Mouse (Mus musculus) neural tube, embryonic 14.5 days (tissue): ENCODE measurements around the gene Slc16a13. TPM values are rescaled to one million over a fixed set of nuclear protein-coding genes. Genes with fewer than 3 reads are reported as not detected.
A peak's percentile ranks its signal among the peaks of the same experiment; 100 is the strongest.

ENCODE experiments used
- ATAC-seq: fragments of 200-750 bp; cut with Nextera tagmentation; 2 replicates; pipeline ENCODE4 v1.8.0; 2017; ENCODE audit warnings: low read depth, mild to moderate bottlenecking, moderate TSS enrichment, moderate library complexity
- H3K27ac ChIP-seq: fragments of 300-500 bp; sonication (generic); 2 replicates; pipeline ENCODE4 v1.5.1; 2014; ENCODE audit warnings: low read depth, mild to moderate bottlenecking, control low read depth, low read length, moderate library complexity, mixed read lengths
- H3K27me3 ChIP-seq: fragments of 300-500 bp; sonication (generic); 2 replicates; pipeline ENCODE4 v1.6.1; 2014; ENCODE audit warnings: low read length; ENCODE audit not compliant: control insufficient read depth, insufficient read depth
- H3K36me3 ChIP-seq: fragments of 300-500 bp; sonication (generic); 2 replicates; pipeline ENCODE4 v1.6.1; 2014; ENCODE audit warnings: low read length, mixed read lengths; ENCODE audit not compliant: control insufficient read depth, insufficient read depth
- H3K4me1 ChIP-seq: fragments of 300-500 bp; sonication (generic); 2 replicates; pipeline ENCODE4 v1.6.1; 2014; ENCODE audit warnings: low read length; ENCODE audit not compliant: control insufficient read depth, insufficient read depth
- H3K4me2 ChIP-seq: fragments of 300-500 bp; sonication (generic); 2 replicates; pipeline ENCODE4 v1.6.1; 2014; ENCODE audit warnings: mild to moderate bottlenecking, low read depth, low read length, control low read depth
- H3K4me3 ChIP-seq: fragments of 300-500 bp; sonication (generic); 2 replicates; pipeline ENCODE4 v1.5.1; 2014; ENCODE audit warnings: low read depth, low read length, control low read depth, mixed read lengths
- H3K9ac ChIP-seq: fragments of 300-500 bp; sonication (generic); replicated peaks from 2 replicates; pipeline ENCODE4 v1.6.1; 2014; ENCODE audit warnings: low read depth, mild to moderate bottlenecking, control low read depth, low read length, mixed read lengths
- H3K9me3 ChIP-seq: fragments of 300-500 bp; sonication (generic); 2 replicates; pipeline ENCODE4 v1.6.1; 2016; ENCODE audit warnings: low read length; ENCODE audit not compliant: control insufficient read depth
- WGBS: fragments of 180-500 bp; shearing (Covaris S2); extraction: QIAGEN DNeasy Blood & Tissue Kit; methylation state at CpG from one replicate; pipeline ENCODE4 v1.1.7; 2014; 5-methylcytosine and 5-hydroxymethylcytosine counted together
- polyA plus RNA-seq: library from polyadenylated mRNA; unstranded; fragments of >200 nt; fragmentation: Nextera tagmentation; extraction: Ambion mirVana; gene quantifications from 2 replicates; pipeline ENCODE4 v1.2.1, GENCODE M21; 2014

Slc16a13 gene
- polyA plus RNA-seq, 1 experiment from 2014 or later = 10.4 TPM

DNA sequence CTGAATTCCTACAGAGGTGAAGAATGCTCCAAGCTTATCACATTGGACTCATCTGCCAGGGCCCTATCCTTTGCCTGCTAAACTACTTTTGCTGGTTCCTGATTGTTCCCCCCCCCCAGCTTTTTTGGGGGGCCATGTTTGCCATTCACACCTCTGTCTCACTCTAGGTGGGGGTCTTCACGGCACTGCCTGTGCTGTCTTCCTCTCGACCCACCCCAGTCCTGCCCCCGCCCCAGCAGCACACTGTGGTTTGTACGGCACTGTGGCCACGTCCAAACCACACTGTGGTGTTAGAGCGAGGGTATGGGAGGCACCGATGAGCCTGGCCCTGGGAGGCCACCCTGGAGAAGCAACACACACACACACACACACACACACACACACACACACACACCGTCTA lies 13.6 kb upstream of the Slc16a13 start:
- H3K9ac ChIP-seq = no peak overlapping the region
- H3K27ac ChIP-seq = no peak overlapping the region
- ATAC-seq = no peak
- no peaks in the 10 kb centered on the region for H3K9me3 ChIP-seq
- peaks cover 2% of the 10 kb centered on the region; the same call in 1 of the 2 replicates for H3K27me3 ChIP-seq
- no peak overlapping the region for H3K4me3 ChIP-seq
- H3K36me3 ChIP-seq = peaks cover 11% of the 10 kb centered on the region; the same call in 1 of the 2 replicates
- 90% methylated on average over 7 of the region's 8 CpGs for WGBS
- peaks cover 21% of the 10 kb centered on the region for H3K4me1 ChIP-seq
- no peak overlapping the region for H3K4me2 ChIP-seq

DNA sequence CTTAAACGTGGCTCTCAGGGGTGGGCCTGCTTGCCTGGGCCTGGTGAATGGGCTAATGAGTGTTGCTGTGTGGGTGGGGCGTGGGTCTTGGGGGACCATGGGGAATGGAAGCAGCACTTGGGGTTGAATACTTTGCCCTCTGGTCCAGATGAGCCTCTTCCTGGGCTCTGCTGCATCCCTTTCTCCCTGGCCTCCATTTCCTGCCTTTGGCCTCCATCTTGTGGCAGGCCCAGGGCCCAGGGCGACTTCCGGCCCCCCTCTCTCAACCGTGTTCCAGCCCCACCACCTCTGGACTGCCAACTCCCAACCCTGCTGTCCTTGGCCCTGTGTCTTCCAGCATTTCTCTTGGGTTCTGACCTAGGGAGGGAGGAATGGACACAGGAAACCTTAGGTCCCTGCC lies 13.2 kb upstream of the Slc16a13 start:
- no peak overlapping the region for H3K27ac ChIP-seq
- peaks cover 11% of the 10 kb centered on the region; the same call in 1 of the 2 replicates for H3K36me3 ChIP-seq
- H3K27me3 ChIP-seq = peaks cover 4% of the 10 kb centered on the region
- H3K9ac ChIP-seq = no peak overlapping the region
- WGBS = 64% methylated on average over 5 of the region's 5 CpGs
- no peaks in the 10 kb centered on the region for H3K9me3 ChIP-seq
- no peak overlapping the region for H3K4me2 ChIP-seq
- no peak for ATAC-seq
- H3K4me1 ChIP-seq = peaks cover 20% of the 10 kb centered on the region
- H3K4me3 ChIP-seq = no peak overlapping the region

DNA sequence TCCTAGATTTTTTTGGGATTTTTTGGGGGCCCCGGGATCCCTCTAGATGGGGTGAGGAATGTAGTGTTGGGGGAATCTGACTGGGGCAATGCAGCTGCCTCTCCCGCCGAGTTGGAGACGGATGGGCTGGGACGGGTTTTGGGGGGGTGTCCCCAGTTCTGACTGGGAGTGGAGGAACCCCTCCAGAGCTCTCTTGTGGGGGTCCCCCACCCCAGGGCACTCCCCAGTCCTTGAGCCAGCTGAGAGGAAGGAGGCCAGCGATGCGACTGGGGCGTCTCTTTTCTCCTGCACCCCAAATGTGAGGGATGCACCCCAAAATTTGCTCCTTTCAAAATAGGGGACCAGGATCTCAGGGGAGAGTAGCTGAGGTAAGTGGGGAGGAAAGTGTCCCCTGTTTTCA lies 12.2 kb upstream of the Slc16a13 start:
- Histone ChIP-seq H3K4me3 (peak overlapping the region; percentile 23; the same call in 1 of the 2 replicates), H3K27ac (no peak overlapping the region), H3K4me2 (peak overlapping the region; percentile 37), H3K36me3 (peaks cover 11% of the 10 kb centered on the region; the same call in 1 of the 2 replicates), H3K27me3 (peaks cover 6% of the 10 kb centered on the region), H3K4me1 (peaks cover 12% of the 10 kb centered on the region), H3K9ac (peak overlapping the region; percentile 41), H3K9me3 (no peaks in the 10 kb centered on the region)
- whole genome bisulfite sequencing = 32% methylated on average over 8 of the region's 8 CpGs
- no peak for ATAC-seq

DNA sequence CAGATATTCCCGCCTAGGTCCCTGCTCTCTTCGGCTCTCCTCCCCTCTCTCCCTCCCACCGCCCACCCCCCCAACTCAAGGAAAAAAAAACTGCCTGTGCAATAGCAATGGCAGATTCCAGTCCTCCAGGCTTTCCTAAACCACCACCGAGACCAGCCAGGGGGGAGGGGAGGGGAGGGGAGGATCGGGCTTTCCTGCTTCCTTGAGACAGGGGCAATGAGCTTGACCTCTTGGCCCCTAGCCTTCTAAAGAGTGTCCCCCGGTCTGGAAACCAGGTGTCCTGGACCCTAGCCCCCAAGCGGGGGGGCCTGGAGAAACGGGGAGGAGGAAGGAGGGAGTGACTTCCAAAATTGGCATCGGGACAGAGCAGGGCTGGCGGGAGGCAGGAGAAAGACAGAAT lies 11.7 kb upstream of the Slc16a13 start:
- Histone ChIP-seq H3K9me3 (no peaks in the 10 kb centered on the region), H3K36me3 (peaks cover 11% of the 10 kb centered on the region; the same call in 1 of the 2 replicates), H3K27ac (no peak overlapping the region), H3K4me1 (peaks cover 12% of the 10 kb centered on the region), H3K27me3 (peaks cover 10% of the 10 kb centered on the region), H3K9ac (peak overlapping the region; percentile 41), H3K4me3 (peak overlapping the region; percentile 23), H3K4me2 (peak overlapping the region; percentile 37)
- 9% methylated on average over 8 of the region's 10 CpGs for WGBS
- ATAC-seq = no peak

DNA sequence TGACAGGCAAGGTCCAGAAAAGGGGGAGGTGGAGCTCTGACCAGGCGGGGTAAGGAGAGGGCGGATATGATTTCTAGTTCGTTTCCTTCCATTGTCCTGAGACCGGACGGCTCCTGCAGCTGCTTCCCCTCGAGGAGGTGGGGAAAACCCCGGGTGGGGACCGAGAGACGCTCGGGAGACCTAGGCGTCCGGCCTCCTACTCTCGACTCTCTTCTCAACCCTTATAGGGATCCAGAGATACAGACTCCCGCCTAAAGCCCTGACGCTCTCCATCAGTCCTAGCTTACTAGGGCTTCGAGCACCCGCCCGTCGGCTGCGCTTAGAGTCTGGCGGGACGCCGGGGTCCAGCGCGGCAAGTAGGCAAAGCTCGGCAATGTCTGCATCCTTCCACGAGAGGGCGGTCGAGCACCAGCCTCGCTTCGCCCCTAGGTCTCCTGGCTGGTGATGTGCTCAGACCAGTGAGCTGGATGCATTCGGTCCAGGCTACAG lies 9.4 kb upstream of the Slc16a13 start:
- H3K27me3 ChIP-seq = peaks cover 11% of the 10 kb centered on the region

DNA sequence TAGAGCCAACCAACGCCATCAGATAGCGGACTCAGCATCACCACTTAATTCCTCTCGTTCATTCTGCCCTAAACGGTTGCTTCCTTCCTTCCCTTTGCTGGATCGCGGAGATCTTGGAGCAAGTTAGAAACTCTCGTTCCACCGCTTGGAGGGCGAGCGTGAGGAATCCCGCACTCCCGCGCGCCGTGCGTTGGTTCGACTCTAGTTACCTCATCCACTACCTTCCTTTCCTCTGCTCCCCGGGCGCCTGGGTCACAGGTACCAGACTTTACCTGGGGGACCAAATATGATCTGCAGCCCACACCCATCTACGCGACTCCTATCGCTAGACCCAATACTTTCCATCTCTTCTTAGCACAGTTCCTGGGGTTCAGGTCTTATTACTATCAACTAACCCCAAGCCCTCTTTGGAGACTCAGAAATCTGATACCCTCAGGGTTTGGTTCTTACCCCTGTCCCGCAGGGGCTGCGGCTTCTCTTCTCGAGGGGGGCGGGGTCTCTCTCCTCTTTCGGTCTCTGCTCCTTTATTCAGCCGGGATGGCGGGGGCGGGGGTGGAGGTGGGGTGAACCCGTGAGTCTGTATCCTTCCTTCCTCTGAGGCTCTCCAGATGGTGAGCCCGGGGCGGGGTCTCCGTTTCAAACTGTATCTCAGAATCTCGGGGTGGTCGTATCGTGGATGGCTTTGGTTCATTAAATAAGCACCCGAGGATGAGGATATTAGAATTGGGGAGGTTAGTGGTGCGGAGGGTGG lies 8.6 kb upstream of the Slc16a13 start, which contains the start of gene Bcl6b:
Gene Bcl6b, minus strand, starts transcription at position 539 of the 751 bp plus-strand sequence.
- peak within 1 kb of the TSS; percentile 24 for H3K4me3 ChIP-seq
- H3K36me3 ChIP-seq = no peaks in the 10 kb centered on the region
- H3K9me3 ChIP-seq = no peaks in the 10 kb centered on the region
- 0 out of 2 replicates have a peak within 1 kb of the TSS, but pooled peaks have one; percentile 11 for H3K9ac ChIP-seq
- 0 out of 2 replicates have a peak within 1 kb of the TSS, but pooled peaks have one; percentile 28 for H3K27ac ChIP-seq
- peak within 1 kb of the TSS; percentile 46 for H3K4me2 ChIP-seq
- ATAC-seq = no peak
- peaks cover 11% of the 10 kb centered on the region for H3K27me3 ChIP-seq
- H3K4me1 ChIP-seq = peaks cover 3% of the 10 kb centered on the region
- WGBS = 1% methylated on average over 39 of the region's 39 CpGs

More for the DNA sequence above, 9.4 kb upstream of the Slc16a13 start:
- Histone ChIP-seq H3K9ac (no peak overlapping the region), H3K4me3 (no peak overlapping the region), H3K4me2 (peak overlapping the region; percentile 46), H3K36me3 (peaks cover 6% of the 10 kb centered on the region; the same call in 1 of the 2 replicates), H3K9me3 (no peaks in the 10 kb centered on the region), H3K4me1 (peaks cover 3% of the 10 kb centered on the region), H3K27ac (0 out of 2 replicates have a peak overlapping the region, but pooled peaks have one; percentile 28)
- ATAC-seq = peak; percentile 45; the same call in 1 of the 2 replicates
- WGBS = 0% methylated on average over 32 of the region's 32 CpGs

- peak overlapping the region; percentile 46 for H3K4me2 ChIP-seq
- ATAC-seq = peak; percentile 38; the same call in 1 of the 2 replicates
- H3K27ac ChIP-seq = no peak overlapping the region
- peaks cover 3% of the 10 kb centered on the region for H3K4me1 ChIP-seq
- no peaks in the 10 kb centered on the region for H3K9me3 ChIP-seq
- 1% methylated on average over 19 of the region's 19 CpGs for WGBS
- H3K36me3 ChIP-seq = no peaks in the 10 kb centered on the region
- H3K4me3 ChIP-seq = peak overlapping the region; percentile 24
- 0 out of 2 replicates have a peak overlapping the region, but pooled peaks have one; percentile 11 for H3K9ac ChIP-seq
- H3K27me3 ChIP-seq = peaks cover 11% of the 10 kb centered on the region
These were observed 8.0 kb upstream of the Slc16a13 start for GRCm38 (mm10) chr11:70228828-70229227.

- Histone ChIP-seq H3K4me1 (peaks cover 3% of the 10 kb centered on the region), H3K27ac (no peak overlapping the region), H3K9me3 (no peaks in the 10 kb centered on the region), H3K4me2 (peak overlapping the region; percentile 19; the same call in 1 of the 2 replicates), H3K4me3 (no peak overlapping the region), H3K9ac (no peak overlapping the region), H3K36me3 (no peaks in the 10 kb centered on the region), H3K27me3 (peaks cover 11% of the 10 kb centered on the region)
- 90% methylated on average over 4 of the region's 4 CpGs for WGBS
- no peak for ATAC-seq
These were observed 6.9 kb upstream of the Slc16a13 start for GRCm38 (mm10) chr11:70227661-70228245.
